Mouse (Mus musculus) lung, postnatal 25 days (tissue): ENCODE measurements around the gene Iqch.

ENCODE experiments used
- DNase-seq: peaks from one replicate; pipeline ENCODE4 v3.0.0; 2022; ENCODE audit warnings: low spot score

The Iqch gene

DNA sequence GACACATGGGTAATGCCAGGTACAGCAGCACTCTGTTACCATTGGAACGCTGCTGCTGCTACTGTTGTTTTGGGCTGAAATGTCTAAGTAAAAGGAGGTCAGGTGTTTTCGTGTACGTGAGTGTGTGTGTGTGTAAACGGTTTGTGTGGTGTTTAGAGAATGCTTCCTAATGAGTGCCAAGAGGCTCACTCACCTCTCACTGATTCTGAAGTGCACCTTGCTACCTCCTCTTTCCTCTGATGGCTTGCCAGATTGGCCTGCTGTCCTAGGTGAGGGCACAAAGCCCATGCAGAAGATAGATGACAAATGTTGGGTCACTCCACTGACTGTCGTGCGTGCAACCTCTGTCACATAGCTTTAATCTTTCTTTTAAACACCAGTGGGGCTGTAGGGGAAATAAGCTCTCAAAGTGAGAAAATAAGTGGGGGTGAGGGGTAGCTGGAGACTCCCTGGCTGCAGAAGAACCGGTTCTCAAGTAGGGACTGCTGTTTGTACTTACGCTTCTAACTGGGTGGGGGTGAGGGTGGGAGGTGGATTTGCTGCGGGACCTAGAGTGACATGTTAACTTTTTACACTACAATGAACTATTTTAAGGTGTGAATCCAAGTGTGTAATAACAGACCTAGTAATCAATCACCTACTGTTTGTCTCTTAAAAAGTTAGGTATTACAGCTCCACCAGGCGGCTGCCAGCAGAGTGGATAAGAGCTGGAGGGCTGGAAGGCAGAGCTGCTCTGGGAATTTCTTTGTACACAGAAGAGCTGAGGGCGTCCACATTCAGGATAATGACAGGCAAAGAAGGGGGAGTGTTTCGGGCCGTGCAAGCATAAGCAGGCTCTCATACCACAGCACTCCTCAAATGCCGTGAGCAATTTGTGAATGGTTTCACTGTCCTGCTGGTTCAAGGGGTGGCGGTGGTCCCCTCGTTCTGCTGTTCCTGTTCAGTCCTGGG lies 10.5 kb upstream of the Iqch start:
- DNase-seq: peak; percentile 32

DNA sequence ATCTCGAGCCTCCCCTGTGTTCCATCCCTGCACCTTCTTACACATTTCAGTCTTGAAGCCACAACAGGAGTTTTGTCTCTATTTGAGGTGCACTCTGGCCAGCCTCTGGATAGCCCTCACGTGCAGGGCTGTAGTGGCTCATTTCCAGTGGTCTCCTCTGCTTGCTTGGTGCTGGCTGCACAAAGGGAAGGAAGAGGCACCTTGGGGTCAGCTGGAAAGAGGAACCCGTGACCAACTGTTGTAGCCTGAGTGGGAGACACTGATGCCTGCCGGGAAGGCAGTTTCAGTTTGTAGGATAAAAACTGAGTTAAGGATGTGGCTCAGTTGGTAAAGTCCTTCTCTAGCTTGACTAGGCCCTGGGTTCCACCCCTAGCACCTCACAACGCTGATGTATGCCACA lies 9.7 kb upstream of the Iqch start:
- no peak for DNase-seq

DNA sequence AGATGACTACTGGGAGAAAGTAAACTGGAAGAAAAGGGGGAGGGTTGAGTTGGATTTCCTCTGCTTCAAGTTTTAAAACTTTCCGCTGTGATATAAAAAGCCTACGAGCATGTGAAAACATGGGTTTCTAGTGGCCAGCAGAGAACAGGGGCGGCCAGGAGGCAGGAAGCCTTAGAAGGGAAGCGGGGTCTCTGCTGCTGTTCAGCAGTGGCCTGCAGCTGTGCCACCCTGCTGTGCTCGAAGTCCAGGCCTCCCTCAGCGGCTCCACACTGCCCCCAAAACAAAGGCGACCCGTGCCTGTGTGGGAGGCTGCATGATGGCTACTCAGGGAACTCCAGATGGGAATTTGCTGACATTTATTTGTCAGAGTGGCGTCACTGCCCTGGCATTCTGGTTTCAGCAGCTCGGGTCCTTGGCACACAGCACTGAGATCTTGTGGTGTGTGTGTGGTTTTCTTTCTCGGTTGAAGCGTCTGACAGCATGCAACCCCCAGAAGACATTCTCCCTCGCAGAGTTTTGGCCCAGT lies 8.6 kb upstream of the Iqch start:
- DNase-seq: no peak

DNA sequence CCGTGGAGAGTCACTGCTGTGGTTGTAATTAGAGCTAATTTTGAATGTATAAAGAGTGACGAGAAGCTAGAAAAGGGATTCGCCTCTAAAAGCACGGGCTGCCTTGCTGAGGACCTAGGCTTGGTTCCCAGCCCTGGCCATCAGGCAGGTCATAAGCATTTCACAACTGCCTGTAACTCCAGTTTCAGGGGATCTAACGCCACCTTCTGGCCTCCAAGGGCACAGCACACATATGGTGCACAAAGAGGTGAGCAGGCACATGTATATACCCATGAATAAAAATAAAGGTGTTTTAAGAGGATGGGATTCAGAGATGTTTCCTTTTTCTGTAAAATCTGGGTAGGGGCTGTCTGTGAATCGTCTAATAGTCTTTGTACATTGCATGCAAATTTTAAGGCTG lies 7.9 kb upstream of the Iqch start:
- no peak for DNase-seq

DNA sequence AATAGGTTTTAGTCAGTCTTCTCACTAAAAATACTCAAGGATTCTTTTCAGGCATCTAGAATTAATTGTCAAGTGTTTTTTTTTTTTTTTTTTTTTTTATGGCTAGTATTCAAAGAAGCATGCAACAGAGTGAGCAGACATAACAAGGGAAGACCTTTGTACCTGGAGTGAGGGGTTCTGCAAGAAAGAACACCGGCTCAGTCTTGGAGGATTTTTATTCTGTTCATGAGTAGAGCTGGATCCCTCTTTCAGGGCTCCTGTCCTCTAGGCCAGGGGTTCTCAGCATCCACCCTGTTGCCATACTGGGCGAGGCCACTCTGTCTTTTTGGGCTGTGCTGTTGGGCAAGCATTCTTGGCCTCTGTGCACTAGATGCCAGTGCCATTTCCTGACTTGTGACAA lies 7.5 kb upstream of the Iqch start:
- no peak for DNase-seq

DNA sequence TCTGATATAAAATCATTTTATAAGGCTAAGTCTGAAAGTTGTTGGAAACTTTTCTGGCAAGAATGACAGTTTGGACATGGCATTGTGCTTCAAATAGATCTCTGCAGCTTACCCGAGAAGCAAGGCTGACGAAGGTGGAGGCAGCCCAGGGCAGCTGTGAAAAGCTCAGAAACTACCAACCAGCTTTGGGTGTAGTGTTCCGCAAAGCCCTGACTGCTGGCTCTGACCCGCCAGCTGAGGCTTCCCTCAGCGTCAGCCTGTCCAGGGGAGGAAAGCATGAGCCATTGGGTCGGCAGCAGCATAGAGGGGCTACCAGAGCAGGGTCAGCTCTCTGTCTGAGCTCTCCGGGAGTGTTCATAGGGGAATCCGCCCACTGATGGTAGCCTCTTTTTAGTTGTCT lies 7.0 kb upstream of the Iqch start:
- no peak for DNase-seq

DNA sequence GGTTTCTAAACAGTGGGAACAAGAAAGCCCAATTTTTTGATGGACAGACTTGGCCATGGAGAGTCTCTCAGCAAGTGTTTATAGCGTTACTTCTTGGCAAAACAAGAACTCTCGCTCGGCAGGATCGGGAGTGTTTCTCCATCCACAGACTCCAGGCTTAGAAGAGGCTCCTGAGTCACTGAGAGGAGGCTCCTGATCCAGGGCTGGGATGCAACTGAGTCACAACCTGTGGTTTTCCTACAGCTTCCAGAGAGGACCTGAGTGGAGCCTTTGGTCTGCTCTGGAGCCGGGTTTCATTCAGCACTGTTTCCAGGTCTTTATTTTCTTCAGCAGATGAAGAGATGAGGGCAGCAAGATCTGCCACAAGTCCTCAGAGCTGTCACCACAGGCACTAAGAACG lies 5.7 kb upstream of the Iqch start:
- no peak for DNase-seq

DNA sequence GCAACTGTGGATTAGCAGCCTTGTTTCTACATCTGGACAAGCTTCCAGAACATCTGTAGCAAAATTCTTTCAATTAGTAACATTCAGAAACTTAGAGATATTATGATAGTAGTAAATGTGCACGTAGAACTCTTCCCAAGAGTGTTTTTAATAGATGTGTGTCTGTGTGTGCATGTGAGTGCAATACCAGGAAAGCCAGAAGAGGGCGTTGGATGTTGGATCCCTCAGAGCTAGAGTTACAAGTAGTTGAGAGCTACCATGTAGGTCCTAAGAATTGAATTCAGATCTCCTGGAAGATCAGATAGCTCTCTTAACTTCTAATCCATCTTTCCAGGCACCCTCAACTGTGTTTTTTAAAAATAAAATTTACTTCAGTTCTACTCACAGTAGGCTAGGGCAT lies 4.3 kb upstream of the Iqch start:
- DNase-seq: no peak

DNA sequence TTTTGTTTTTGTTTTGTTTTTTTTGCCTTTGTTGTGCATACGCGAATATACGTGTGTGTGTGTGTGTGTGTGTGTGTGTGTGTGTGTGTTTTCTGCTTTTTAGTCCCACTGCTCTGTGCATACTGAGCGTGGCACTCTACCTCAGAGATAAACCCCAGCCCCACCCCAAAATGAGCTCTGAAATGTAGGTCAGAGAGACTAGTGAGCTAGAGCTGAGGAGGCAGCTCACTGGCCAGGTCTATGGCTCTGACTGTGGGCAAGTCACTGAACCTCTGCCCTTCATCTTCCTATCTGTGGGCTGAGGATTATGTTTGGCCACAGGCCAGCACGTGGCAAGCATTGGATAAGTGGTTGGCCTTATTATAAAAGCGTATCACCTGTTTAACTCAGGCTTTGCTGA lies 1.6 kb upstream of the Iqch start:
- DNase-seq: no peak

DNA sequence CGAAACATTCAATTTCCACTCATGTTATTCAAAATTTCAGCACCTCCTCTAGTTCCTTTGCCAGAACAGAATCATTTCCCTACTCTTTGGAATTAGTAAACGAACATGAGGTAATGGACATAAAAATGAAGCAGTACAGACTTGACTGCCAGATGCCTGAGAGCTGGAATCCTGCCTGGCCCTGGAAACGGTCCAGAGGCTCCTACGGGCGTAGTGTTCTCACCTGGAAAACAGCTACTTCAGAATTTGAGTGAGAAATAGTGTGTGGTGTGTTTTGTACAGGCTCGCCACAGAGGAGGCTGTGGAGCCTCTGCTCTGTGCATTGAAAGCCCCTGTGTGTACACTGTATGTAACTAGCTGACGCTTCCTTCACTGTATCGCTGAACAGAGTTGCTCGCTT lies 5.6 kb downstream of the Iqch start:
- peak; percentile 86 for DNase-seq

DNA sequence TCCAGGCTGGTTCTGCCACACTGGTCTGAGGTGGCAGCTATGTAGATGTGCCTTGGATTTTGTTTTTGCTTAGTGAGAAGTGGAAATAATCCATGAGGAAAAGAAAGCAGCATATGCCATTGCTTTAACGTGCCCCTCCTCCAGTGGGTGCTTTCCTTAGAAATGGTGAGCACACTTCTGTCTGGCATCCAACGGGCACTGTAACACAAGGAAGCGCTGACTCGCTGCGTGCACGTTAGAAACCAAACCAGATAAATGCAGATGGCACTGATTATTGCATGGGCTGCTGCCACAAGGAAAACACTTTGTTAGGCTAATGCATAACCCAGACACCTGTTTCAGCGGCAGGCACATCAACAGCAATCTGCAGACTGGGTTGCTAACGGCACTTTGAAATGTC lies 6.6 kb downstream of the Iqch start:
- no peak for DNase-seq

DNA sequence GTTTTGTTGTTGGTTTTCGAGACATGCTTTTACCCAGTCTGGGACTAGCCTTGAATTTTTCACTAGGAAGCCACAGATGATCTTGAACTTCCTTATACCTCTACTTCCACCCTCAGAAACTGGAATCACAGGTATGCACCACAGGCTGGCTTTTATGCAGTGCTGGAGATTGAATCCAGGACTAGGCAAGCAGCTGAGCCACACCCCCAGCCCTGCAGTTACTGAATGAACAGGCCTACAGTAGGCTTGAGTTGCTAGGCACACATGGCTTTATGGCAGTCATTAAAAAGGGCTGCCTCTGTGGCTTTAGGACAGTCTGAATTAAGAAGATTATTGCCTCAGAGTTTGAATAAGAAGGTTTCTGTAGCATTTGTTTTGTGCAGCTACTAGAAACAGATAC lies 7.3 kb downstream of the Iqch start:
- no peak for DNase-seq

DNA sequence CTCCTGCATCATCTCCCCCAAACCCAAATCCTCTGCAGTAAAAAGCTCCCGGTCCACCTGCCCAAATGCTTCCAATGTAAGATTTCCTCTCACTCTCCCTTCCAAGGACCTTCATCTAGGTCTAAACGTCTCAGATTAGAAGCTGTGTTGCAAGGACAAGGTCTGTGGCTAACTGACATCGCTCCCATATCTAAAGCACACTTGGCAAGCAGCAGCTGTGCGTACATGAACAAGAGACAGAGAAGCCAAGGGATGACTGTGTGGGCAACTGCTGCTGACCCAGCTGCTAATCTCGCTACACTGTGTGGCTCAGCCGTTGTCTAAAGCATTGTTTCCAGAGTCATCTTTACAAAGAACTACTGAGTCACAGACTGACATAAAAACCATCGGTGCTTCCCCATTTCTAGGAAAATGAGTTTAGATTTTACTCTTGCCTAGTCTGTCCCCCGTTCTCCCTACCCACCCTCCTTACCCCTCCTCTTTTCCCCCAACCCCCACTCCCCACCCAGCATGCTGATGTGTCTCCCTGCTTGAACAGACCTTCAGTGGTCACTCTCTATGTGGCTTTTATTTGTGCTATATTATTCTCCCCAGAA lies 10.5 kb downstream of the Iqch start:
- DNase-seq: no peak

DNA sequence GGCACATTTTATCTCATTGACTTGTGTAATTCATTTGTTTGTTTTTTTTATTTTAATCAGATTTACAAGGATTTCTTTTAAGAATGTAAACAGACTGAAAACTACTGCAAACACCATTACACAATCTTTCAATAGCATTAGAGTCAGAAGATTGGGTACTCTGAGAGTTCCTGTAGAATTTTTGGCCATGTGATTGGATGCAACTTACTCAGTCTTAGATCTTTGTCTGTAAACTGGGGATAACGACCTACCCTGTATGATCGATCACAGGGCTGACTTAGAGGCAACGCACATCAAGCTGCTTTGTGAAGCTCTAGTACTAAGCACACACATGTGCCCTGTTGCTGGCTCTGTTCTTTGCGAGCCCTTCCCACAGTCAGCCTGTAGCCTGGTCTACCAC lies 11.7 kb downstream of the Iqch start:
- no peak for DNase-seq

DNA sequence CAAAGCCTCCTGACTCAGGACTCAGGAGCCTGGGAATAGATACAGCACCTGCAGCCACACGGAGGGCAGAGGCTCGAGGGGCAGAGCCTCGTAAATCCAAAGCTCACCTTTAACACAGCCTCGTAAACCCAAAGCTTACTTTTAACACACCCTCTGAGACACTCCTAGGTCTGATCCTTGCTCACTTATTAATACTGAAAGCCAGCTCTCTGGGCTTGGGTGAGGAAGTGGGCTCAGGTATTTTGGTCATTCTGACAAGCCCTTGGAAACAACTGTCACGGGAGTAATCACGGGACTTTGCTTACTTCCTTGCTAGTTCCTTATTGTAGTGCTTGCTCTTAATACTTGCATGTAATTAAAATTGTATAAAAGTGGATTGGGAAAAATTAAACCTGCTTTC lies 13.1 kb downstream of the Iqch start:
- DNase-seq: no peak

DNA sequence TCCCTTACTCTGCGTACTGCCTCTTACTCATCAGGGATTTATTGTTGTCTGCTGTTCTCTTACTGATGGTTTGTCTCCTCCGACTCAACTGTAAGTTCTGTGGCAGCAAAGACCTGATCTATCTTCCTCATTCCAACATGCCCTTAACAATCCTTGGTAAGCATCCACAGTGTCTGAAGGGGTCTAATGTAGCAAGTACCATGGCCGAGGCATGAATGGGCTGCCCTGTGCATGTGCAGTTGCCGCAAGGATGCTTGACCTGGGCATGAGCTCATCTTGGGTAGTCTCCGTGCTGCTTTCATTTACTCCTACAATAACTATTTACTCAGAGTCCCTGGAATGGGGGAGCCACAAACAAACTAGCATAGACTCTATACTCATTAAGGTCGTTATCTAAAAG lies 17.0 kb downstream of the Iqch start:
- no peak for DNase-seq

DNA sequence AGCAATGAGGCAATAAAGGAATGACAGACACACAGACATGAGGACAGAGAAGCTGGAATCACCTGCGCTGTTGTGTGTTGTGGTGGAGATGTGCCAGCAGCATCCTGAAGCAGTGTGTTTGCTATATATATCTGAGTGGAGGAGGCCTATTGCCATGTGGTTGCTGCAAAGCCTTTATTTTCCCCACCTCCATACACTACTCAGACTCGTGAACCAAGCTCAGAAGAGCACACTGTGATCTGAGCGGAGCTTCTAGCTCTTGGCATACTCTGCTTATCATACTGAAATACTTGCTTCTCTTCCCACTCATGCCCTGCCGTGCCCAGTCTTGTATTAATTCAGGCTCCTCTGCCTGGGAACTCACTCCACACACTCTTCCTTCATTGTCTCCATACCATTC lies 20.5 kb downstream of the Iqch start:
- DNase-seq: no peak

DNA sequence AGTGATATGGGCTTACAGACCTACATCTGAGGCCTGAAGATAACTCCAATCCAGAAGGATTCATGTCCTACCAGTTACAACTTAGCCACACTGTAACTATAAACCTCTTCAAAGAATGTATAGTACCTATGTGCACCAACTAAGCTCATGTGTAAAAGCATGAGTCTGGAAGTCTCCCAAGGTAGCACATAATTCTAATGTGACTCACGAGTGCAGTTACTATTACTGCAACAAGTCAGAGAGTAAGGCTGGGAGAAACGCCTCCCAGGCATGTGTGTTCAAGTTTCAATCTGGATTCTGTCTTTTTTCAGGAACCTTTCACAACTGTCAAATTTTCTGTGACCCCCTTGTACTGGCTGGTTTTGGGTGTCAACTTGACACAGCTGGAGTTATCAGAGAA lies 22.2 kb downstream of the Iqch start:
- DNase-seq: no peak

DNA sequence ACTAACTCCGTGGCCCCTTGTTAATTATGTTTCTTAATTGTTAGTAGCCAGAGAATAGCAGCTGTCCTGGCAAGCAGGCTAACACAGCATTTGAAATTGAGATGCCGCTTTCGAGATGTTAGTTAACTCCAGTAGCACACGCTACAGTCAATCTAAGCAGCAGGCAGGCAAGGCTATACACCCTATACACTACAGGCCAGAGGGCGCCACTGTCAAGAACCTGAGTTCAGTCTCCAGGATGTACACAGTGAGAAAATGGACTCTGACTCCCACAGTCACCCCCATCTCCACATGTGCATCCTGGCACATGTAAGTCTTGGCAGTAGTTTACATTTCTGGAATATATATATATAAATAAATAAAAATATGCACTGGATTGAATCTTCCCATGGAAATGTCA lies 22.6 kb downstream of the Iqch start:
- no peak for DNase-seq

DNA sequence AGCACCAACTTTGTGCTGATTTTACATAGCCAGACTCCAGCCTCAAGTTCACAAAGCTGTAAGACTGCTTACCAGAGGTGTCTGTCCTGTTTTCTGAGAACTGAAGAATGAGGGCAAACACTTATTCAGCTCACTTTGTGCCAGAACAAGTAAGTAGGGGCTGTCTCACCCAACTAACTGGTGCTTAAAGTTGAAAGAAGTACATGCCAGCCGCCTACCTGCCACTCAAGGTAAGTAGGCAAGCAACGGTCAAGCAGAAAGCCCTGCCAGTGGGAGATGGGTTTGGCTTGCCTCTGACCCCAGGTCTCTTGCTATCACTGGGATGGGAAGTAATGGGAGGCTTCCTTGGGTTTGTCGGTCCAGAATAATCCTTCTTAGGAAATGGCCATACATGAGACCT lies 24.8 kb downstream of the Iqch start:
- peak; percentile 78 for DNase-seq

DNA sequence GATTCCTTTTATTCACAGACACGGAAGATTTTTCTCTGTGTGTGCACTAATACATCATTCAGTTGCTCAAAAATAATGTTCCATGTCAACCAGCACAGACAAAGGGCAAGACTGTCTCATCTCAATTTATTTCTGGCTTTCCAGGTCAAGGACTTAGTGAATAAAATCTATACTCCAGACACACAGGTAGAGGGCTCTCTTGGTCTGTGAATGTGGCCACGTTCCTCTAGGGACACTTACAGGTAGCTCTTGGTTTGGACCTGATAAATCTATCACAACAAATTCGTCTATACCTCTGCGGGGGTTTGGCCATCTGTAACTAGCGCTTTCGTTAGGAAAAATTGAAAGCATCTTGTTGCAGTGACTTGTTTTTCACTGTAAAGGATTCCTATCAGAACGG lies 29.4 kb downstream of the Iqch start:
- no peak for DNase-seq

DNA sequence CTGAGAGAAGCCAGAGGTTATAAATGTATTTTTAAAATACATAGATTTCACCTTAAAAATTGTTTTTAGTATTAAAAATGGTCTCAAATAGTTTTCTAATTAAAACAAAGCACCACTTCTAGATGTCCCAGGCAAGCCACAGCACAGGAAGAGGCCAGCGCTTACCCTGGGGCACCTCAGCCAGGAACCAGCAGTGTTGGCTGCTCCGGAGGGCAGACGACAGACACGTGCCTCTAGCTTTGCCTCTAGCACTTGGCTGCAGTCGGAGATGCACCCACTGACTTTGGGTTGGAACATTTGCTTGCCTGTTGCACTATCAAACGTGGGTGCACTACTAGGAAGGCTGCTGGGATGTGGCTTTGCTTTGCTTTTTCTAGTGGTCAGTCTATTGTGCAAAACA lies 30.4 kb downstream of the Iqch start:
- DNase-seq: no peak

DNA sequence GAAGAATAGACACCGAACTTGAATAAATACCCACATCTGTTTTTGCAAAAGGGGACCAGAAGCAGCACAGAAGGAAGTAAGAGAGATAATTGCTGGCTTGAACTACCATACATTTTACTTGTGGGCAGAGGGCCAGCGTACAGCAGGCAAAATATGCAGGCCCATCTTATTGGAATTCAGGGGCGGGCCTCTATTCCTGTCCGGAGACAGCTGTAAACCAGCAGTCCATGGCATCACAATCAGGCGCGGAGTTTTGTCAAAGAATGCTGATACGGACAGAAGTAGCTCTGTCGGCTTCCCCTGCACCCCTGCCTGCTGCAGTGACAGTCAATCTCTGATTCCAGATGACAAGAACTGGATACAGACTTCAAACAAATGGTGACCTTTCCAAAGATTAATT lies 33.5 kb downstream of the Iqch start:
- DNase-seq: no peak

DNA sequence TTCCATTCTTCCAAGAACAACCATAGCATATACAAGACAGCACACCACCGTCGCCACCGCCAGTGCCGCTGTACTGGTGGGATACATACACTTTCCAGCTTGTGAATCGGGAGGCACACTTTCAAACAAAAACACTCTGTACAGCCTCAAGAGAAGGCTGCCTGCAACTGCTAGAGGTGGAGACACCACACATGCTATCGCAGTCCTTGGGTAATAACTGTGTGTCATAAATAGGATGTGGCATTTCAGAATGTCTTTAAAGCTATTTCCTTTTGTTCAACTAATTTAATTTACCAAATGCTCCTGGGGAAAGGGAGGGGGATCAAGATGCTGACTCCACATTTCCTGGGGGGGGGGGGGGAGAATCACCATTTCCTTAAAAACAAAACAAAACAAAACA lies 34.0 kb downstream of the Iqch start:
- DNase-seq: no peak
